ENCODE assay signal across 14 mouse cellular contexts in genomic region chr14:71709528-71710289, GRCm38 (mm10).
DNase-seq lines count a peak whose midpoint lies in the region; ATAC-seq lines count a peak whose summit lies in the region.
"Had no signal": no experiment of that assay in that cellular context is flagged by ENCODE, and none has a peak within 500 bp of the region (broad histone marks: within the 10 kb centered on the region; RNA-seq: fewer than 3 reads in every experiment).

No protein-coding gene starts in this region.

- H3K27me3 ChIP-seq in hindbrain, embryonic 12.5 days: no peaks in the 10 kb centered on the region
- H3K27me3 ChIP-seq in hindbrain, embryonic 11.5 days (ENCODE audit: control insufficient read depth, insufficient read depth, low read length): no peaks in the 10 kb centered on the region
- no peaks in the 10 kb centered on the region for H3K27me3 ChIP-seq in neural tube, embryonic 11.5 days (ENCODE audit: control insufficient read depth, insufficient read depth, low read length)
- no peaks in the 10 kb centered on the region for H3K27me3 ChIP-seq in neural tube, embryonic 15.5 days (replicated peaks)
- H3K27me3 ChIP-seq in midbrain, embryonic 11.5 days (ENCODE audit: control insufficient read depth, insufficient read depth, low read length): no peaks in the 10 kb centered on the region
- H3K27me3 ChIP-seq: limb, embryonic 12.5 days; lung, embryonic 15.5 days had no signal

- H3K27ac ChIP-seq in hindbrain, embryonic 12.5 days: no peak overlapping the region
- H3K27ac ChIP-seq in hindbrain, embryonic 11.5 days (ENCODE audit: low read depth, low read length): no peak overlapping the region
- H3K27ac ChIP-seq in neural tube, embryonic 11.5 days (ENCODE audit: low read depth, low read length): no peak overlapping the region
- H3K27ac ChIP-seq in neural tube, embryonic 15.5 days (replicated peaks): no peak overlapping the region
- H3K27ac ChIP-seq in midbrain, embryonic 11.5 days (ENCODE audit: low read depth, low read length): peak overlapping the region; percentile 17; the same call in 1 of the 2 replicates
- H3K27ac ChIP-seq: heart, adult 2 months; layer of hippocampus, adult 2 months; limb, embryonic 12.5 days; lung, embryonic 15.5 days had no signal

- H3K4me1 ChIP-seq in hindbrain, embryonic 12.5 days: no peaks in the 10 kb centered on the region
- no peaks in the 10 kb centered on the region for H3K4me1 ChIP-seq in hindbrain, embryonic 11.5 days (replicated peaks; ENCODE audit: control insufficient read depth, insufficient read depth, low read length)
- no peaks in the 10 kb centered on the region for H3K4me1 ChIP-seq in neural tube, embryonic 11.5 days (ENCODE audit: control insufficient read depth, insufficient read depth, low read length)
- no peaks in the 10 kb centered on the region for H3K4me1 ChIP-seq in neural tube, embryonic 15.5 days
- H3K4me1 ChIP-seq in midbrain, embryonic 11.5 days (ENCODE audit: control insufficient read depth, insufficient read depth, low read length): no peaks in the 10 kb centered on the region
- H3K4me1 ChIP-seq: limb, embryonic 12.5 days; lung, embryonic 15.5 days had no signal

- no peak overlapping the region for H3K4me2 ChIP-seq in hindbrain, embryonic 12.5 days (replicated peaks)
- no peak overlapping the region for H3K4me2 ChIP-seq in hindbrain, embryonic 11.5 days (replicated peaks; ENCODE audit: low read depth, low read length)
- no peak overlapping the region for H3K4me2 ChIP-seq in neural tube, embryonic 11.5 days (ENCODE audit: low read depth)
- H3K4me2 ChIP-seq in neural tube, embryonic 15.5 days: no peak overlapping the region
- no peak overlapping the region for H3K4me2 ChIP-seq in midbrain, embryonic 11.5 days
- H3K4me2 ChIP-seq: limb, embryonic 12.5 days; lung, embryonic 15.5 days had no signal

- 67% methylated on average over 5 of the region's 5 CpGs for WGBS in hindbrain, embryonic 12.5 days
- 69% methylated on average over 5 of the region's 5 CpGs for WGBS in hindbrain, embryonic 11.5 days
- 71% methylated on average over 5 of the region's 5 CpGs for WGBS in neural tube, embryonic 11.5 days
- WGBS in neural tube, embryonic 15.5 days: 59% methylated on average over 5 of the region's 5 CpGs
- WGBS in midbrain, embryonic 11.5 days: 49% methylated on average over 5 of the region's 5 CpGs

- DNase-seq in hindbrain, embryonic 11.5 days (ENCODE audit: low spot score): no peak
- DNase-seq in neural tube, embryonic 11.5 days (ENCODE audit: low spot score): peak; percentile 15
- DNase-seq in midbrain, embryonic 11.5 days (ENCODE audit: low spot score, missing footprints): peak; percentile 83
- DNase-seq in T-cell, adult 2 months (ENCODE audit: low spot score): no peak
- no peak for DNase-seq in ovary, postnatal 10 days (ENCODE audit: low spot score)
- DNase-seq in left cerebral cortex, postnatal 36 days (ENCODE audit: low spot score in 2 of 2): no peak
- DNase-seq: cerebellum, adult 9-10 months; heart, adult 2 months had no signal

- no peaks in the 10 kb centered on the region for H3K9me3 ChIP-seq in hindbrain, embryonic 12.5 days (replicated peaks)
- no peaks in the 10 kb centered on the region for H3K9me3 ChIP-seq in hindbrain, embryonic 11.5 days (ENCODE audit: control insufficient read depth, low read length)
- H3K9me3 ChIP-seq in neural tube, embryonic 11.5 days (ENCODE audit: control insufficient read depth, low read length): no peaks in the 10 kb centered on the region
- no peaks in the 10 kb centered on the region for H3K9me3 ChIP-seq in neural tube, embryonic 15.5 days (replicated peaks)
- H3K9me3 ChIP-seq in midbrain, embryonic 11.5 days (ENCODE audit: control insufficient read depth, low read length): no peaks in the 10 kb centered on the region
- H3K9me3 ChIP-seq: limb, embryonic 12.5 days; lung, embryonic 15.5 days had no signal

- H3K36me3 ChIP-seq in hindbrain, embryonic 12.5 days: no peaks in the 10 kb centered on the region
- H3K36me3 ChIP-seq in hindbrain, embryonic 11.5 days (ENCODE audit: control insufficient read depth, insufficient read depth, low read length): no peaks in the 10 kb centered on the region
- no peaks in the 10 kb centered on the region for H3K36me3 ChIP-seq in neural tube, embryonic 11.5 days (ENCODE audit: control insufficient read depth, insufficient read depth, low read length)
- H3K36me3 ChIP-seq in neural tube, embryonic 15.5 days: no peaks in the 10 kb centered on the region
- H3K36me3 ChIP-seq in midbrain, embryonic 11.5 days (ENCODE audit: control insufficient read depth, insufficient read depth, low read length): no peaks in the 10 kb centered on the region
- H3K36me3 ChIP-seq: G1E; limb, embryonic 12.5 days; lung, embryonic 15.5 days had no signal

- intact Hi-C loops in left cerebral cortex, postnatal 36 days (cut with DNase I): no loop called here

- ATAC-seq in hindbrain, embryonic 12.5 days (ENCODE audit: low FRiP score): peak; percentile 43; the same call in 1 of the 2 replicates
- ATAC-seq in hindbrain, embryonic 11.5 days (ENCODE audit: low FRiP score): no peak
- ATAC-seq in neural tube, embryonic 11.5 days (ENCODE audit: insufficient read depth, low FRiP score, low TSS enrichment): no peak
- no peak for ATAC-seq in neural tube, embryonic 15.5 days (ENCODE audit: low FRiP score)
- ATAC-seq in midbrain, embryonic 11.5 days (ENCODE audit: low FRiP score): peak; percentile 92

- H3K9ac ChIP-seq in hindbrain, embryonic 12.5 days: no peak overlapping the region
- no peak overlapping the region for H3K9ac ChIP-seq in hindbrain, embryonic 11.5 days (ENCODE audit: low read depth, low read length)
- H3K9ac ChIP-seq in neural tube, embryonic 11.5 days (ENCODE audit: low read length): no peak overlapping the region
- no peak overlapping the region for H3K9ac ChIP-seq in neural tube, embryonic 15.5 days (replicated peaks)
- H3K9ac ChIP-seq in midbrain, embryonic 11.5 days (ENCODE audit: low read length): no peak overlapping the region
- H3K9ac ChIP-seq: limb, embryonic 12.5 days; lung, embryonic 15.5 days had no signal

- no peak overlapping the region for H3K4me3 ChIP-seq in hindbrain, embryonic 12.5 days
- no peak overlapping the region for H3K4me3 ChIP-seq in hindbrain, embryonic 11.5 days (ENCODE audit: low read depth, low read length)
- no peak overlapping the region for H3K4me3 ChIP-seq in neural tube, embryonic 11.5 days (ENCODE audit: low read depth, low read length)
- H3K4me3 ChIP-seq in neural tube, embryonic 15.5 days (replicated peaks): no peak overlapping the region
- H3K4me3 ChIP-seq in midbrain, embryonic 11.5 days (ENCODE audit: low read depth, low read length): no peak overlapping the region
- H3K4me3 ChIP-seq: heart, adult 2 months; layer of hippocampus, adult 2 months; limb, embryonic 12.5 days; lung, embryonic 15.5 days had no signal

Comparison
In these comparisons a context has a peak if more than half of its experiments do, and no peak if none do; other contexts are left out.
1. ATAC-seq: peak in hindbrain, embryonic 12.5 days (single experiment) and midbrain, embryonic 11.5 days (single experiment); none in hindbrain, embryonic 11.5 days (single experiment), neural tube, embryonic 11.5 days (single experiment) and neural tube, embryonic 15.5 days (single experiment).
2. DNase-seq: peak in neural tube, embryonic 11.5 days (single experiment) and midbrain, embryonic 11.5 days (single experiment); none in hindbrain, embryonic 11.5 days (single experiment), T-cell, adult 2 months (single experiment), ovary, postnatal 10 days (single experiment) and left cerebral cortex, postnatal 36 days (0 of 2).